Mouse (Mus musculus) neutrophil, adult 83 days (primary cell): ENCODE results near the gene Olfr901. TPM values are rescaled to one million over a fixed set of nuclear protein-coding genes. Genes with fewer than 3 reads are reported as not detected.

Experiments used
- total RNA-seq, 2 experiments: library from RNA; stranded (reverse); gene quantifications; one replicate each; pipeline ENCODE4 v1.2.4; 2023

Gene Olfr901
- not detected for total RNA-seq

DNA sequence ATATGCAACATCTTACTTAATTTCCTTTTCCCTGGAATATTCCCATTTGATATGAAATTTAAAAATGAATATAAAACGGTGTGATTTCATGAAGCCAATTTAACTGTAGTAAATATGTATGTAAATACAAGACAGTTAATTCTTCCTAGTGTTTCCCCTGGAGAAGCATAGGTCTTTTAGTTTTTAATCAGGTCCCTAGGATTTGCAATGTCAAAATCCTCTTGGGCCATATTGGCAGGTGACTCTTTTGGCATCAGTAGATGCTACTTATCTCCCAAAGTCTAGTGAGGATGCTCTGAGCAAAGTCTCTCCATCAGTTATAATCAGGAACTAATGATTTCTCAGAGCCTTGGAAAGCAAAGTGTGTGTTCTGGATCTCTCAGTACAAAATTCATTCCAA is at the start of gene Olfr901:
Olfr901 (plus strand) TSS at position 301 of the 400 bp plus-strand sequence.

GRCm38 (mm10) chr9:38401398-38401797 is 27.9 kb upstream of the Olfr901 start, which contains the start of gene Olfr147:
Olfr147 (plus strand) TSS chr9:38401698.

DNA sequence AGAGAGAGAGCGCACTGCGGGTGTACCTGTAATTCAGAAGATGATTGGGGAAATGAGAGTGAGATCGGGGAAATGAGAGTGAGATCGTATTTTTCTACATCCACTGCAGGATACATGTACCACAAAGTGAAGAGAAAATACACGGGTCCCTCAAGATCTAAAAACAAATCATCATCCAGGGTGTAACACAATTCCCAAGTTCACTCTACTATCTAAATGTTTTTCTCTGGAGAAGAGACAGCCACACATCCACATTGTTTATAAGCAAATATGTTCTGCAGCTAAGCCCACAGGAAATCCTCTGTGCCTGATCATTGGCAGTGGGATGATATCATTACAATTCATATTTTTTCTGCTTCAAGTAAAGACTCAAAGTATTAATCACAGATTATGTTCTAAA is 18.1 kb downstream of the Olfr901 start, which contains the start of gene Olfr902:
Olfr902 (plus strand) TSS at position 301 of the 400 bp plus-strand sequence.

GRCm38 (mm10) chr9:38462844-38463243 is 33.6 kb downstream of the Olfr901 start, which contains the start of gene Olfr904:
Olfr904 (plus strand) TSS chr9:38463144.

DNA sequence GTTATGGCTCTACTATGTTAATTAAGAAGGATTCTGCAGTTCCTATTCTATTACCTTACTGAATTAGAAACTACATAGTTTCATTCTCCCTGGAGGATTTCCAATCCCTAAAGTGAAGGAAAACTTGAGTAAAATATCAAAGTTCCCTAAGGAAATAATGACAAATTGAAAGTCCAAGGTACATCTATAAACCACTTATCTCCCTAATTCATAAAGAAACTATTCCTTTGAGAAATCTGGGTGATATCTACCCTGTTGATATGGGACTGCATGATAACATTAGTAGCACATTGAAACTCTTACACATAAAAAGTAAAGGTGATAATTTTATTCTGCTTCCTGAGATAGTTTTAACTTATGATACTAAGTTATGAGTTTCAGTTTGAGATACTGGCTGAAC is 41.6 kb downstream of the Olfr901 start, which contains the start of gene Olfr905:
Olfr905 (plus strand) TSS at position 301 of the 400 bp plus-strand sequence.

Other genes with a start within 250 kb of the Olfr901 start
- gene Olfr891, start 248.6 kb upstream of the Olfr901 start, total RNA-seq: not detected
- not detected for gene Olfr893, start 221.1 kb upstream of the Olfr901 start, total RNA-seq
- gene Olfr894, start 211.4 kb upstream of the Olfr901 start, total RNA-seq: not detected
- gene Olfr143, start 176.7 kb upstream of the Olfr901 start, total RNA-seq: not detected
- not detected for gene Olfr895, start 161.6 kb upstream of the Olfr901 start, total RNA-seq
- not detected for gene Olfr896-ps1, start 138.3 kb upstream of the Olfr901 start, total RNA-seq
- not detected for gene Olfr25, start 100.4 kb upstream of the Olfr901 start, total RNA-seq
- not detected for gene Olfr898, start 81.0 kb upstream of the Olfr901 start, total RNA-seq
- not detected for gene Olfr250, start 62.6 kb upstream of the Olfr901 start, total RNA-seq
- gene Olfr251, start 52.4 kb upstream of the Olfr901 start, total RNA-seq: not detected
- gene Olfr147, start 27.8 kb upstream of the Olfr901 start, total RNA-seq: not detected
- gene Olfr902, start 18.2 kb downstream of the Olfr901 start, total RNA-seq: not detected
- gene Olfr904, start 33.7 kb downstream of the Olfr901 start, total RNA-seq: not detected
- gene Olfr905, start 41.7 kb downstream of the Olfr901 start, total RNA-seq: not detected
- not detected for gene Olfr906, start 57.6 kb downstream of the Olfr901 start, total RNA-seq
- not detected for gene Olfr907, start 66.3 kb downstream of the Olfr901 start, total RNA-seq
- gene Olfr911-ps1, start 92.1 kb downstream of the Olfr901 start, total RNA-seq: not detected
- not detected for gene Olfr910, start 108.4 kb downstream of the Olfr901 start, total RNA-seq
- gene Olfr912, start 150.7 kb downstream of the Olfr901 start, total RNA-seq: not detected
- not detected for gene Olfr913, start 163.3 kb downstream of the Olfr901 start, total RNA-seq
- not detected for gene Olfr914, start 175.6 kb downstream of the Olfr901 start, total RNA-seq
- not detected for gene Olfr916, start 230.4 kb downstream of the Olfr901 start, total RNA-seq
- gene Olfr917, start 236.4 kb downstream of the Olfr901 start, total RNA-seq: not detected
- gene Olfr918, start 245.1 kb downstream of the Olfr901 start, total RNA-seq: not detected